Mouse (Mus musculus): ENCODE results near the gene Rasa2. TPM values are rescaled to one million over a fixed set of nuclear protein-coding genes. Genes with fewer than 3 reads are reported as not detected.

The Rasa2 gene
- polyA plus RNA-seq, 1 experiment from 2014 or later: 21.4 TPM

- Histone ChIP-seq H3K9ac (no peak overlapping the region), H3K9me3 (ENCODE audit: low read depth, low read length) (peaks cover 4% of the 10 kb centered on the region; the same call in 1 of the 2 replicates), H3K27ac (ENCODE audit: low read depth) (no peak overlapping the region), H3K4me3 (ENCODE audit: low read depth, low read length) (no peak overlapping the region), H3K4me1 (ENCODE audit: insufficient read depth) (no peaks in the 10 kb centered on the region), H3K4me2 (no peak overlapping the region), H3K27me3 (ENCODE audit: insufficient read depth, low read length) (no peaks in the 10 kb centered on the region), H3K36me3 (ENCODE audit: insufficient read depth) (peaks cover 17% of the 10 kb centered on the region)
- DNase-seq (no peak), ATAC-seq (ENCODE audit: insufficient read depth) (no peak)
- no peak for TF ChIP-seq CTCF (IDR thresholded peaks at IDR 0.05; ENCODE audit: low read depth)
- WGBS: 78% methylated on average over 3 of the region's 3 CpGs
Observed at GRCm38 (mm10) chr9:96612297-96612696, 19.1 kb downstream of the Rasa2 start.

DNA sequence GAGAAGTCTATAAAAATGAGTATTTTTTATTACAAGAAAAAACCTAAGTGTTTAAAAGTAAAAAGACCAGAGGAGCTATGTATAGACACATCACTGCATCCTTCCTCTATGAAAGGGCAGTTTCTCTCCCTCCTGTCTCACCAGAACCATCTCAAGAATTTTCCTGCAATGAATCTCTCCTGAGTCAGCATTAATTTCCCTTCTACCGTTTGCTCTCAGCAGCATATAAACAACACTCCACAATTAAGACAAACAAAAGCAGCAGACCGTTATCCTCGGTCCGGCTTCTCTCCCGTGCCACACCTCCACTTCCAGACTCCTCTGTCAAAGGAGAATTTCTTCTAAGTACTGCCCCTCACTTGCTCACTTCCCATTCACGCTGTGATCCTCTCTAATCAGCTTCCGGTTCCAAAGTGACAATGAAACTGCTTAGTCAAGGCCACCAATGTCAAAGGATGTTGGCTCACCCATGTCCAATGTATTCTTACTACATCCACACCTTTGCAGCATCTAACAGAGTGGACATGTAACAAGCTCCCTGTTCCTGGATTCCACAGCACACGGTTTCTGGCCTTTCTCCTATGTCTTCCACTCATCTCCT lies 19.6 kb downstream of the Rasa2 start:
- no peak for DNase-seq
- Histone ChIP-seq H3K27ac (ENCODE audit: low read depth) (no peak overlapping the region), H3K4me1 (ENCODE audit: insufficient read depth) (no peaks in the 10 kb centered on the region), H3K9ac (no peak overlapping the region), H3K4me2 (no peak overlapping the region), H3K9me3 (ENCODE audit: low read depth, low read length) (peaks cover 9% of the 10 kb centered on the region), H3K4me3 (ENCODE audit: low read depth, low read length) (no peak overlapping the region), H3K36me3 (ENCODE audit: insufficient read depth) (peaks cover 22% of the 10 kb centered on the region), H3K27me3 (ENCODE audit: insufficient read depth, low read length) (no peaks in the 10 kb centered on the region)
- no peak for TF ChIP-seq CTCF (IDR thresholded peaks at IDR 0.05; ENCODE audit: low read depth)
- ATAC-seq (ENCODE audit: insufficient read depth): no peak
- WGBS: 31% methylated on average over 8 of the region's 8 CpGs

DNA sequence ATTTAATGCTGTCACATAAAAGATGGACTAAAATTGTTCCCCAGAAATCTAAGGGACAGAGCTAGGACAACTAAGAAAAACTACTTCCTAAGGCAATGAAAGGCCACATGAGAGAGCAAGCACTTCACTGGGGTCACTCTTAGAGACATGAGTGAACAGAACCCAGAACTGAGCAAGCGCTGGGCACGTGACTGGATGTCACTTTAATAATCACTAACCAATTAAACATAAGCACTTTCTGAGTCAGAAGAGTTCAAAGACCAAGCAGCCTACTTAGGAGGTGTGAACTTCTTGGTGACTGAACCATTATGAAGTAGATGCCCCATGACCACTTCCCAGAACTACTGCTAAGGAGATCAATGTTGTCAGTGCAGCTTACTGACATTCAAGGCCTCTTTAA lies 20.6 kb downstream of the Rasa2 start:
- no peak overlapping the region for H3K27ac ChIP-seq (ENCODE audit: low read depth)
- no peak overlapping the region for H3K4me2 ChIP-seq
- H3K27me3 ChIP-seq (ENCODE audit: insufficient read depth, low read length): no peaks in the 10 kb centered on the region
- ATAC-seq (ENCODE audit: insufficient read depth) (no peak), DNase-seq (no peak)
- WGBS: 73% methylated on average over 2 of the region's 2 CpGs
- H3K4me3 ChIP-seq (ENCODE audit: low read depth, low read length): no peak overlapping the region
- peaks cover 12% of the 10 kb centered on the region for H3K9me3 ChIP-seq (ENCODE audit: low read depth, low read length)
- no peak for TF ChIP-seq CTCF (IDR thresholded peaks at IDR 0.05; ENCODE audit: low read depth)
- H3K9ac ChIP-seq: no peak overlapping the region
- no peaks in the 10 kb centered on the region for H3K4me1 ChIP-seq (ENCODE audit: insufficient read depth)
- peaks cover 25% of the 10 kb centered on the region for H3K36me3 ChIP-seq (ENCODE audit: insufficient read depth)

DNA sequence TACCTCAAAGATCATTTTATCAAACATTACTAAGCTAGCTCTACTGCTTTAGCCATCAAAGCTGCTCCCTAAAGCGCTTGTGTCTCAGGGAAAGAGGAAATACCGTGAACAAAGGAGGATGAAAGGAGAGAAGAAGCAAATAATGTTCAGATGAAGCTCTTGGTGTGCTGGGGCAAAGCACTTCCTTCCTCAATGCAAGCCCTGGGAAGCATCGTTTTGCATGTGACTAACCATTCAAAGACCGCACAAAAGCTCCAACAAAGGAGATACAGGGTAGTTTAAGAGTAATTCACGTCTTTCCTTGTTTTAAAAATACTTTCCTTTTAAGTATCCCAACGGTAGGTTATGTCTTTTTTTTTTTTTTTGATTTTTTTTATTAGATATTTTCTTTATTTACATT lies 28.0 kb downstream of the Rasa2 start:
- Histone ChIP-seq H3K9ac (no peak overlapping the region), H3K27me3 (ENCODE audit: insufficient read depth, low read length) (no peaks in the 10 kb centered on the region), H3K36me3 (ENCODE audit: insufficient read depth) (peaks cover 39% of the 10 kb centered on the region), H3K4me3 (ENCODE audit: low read depth, low read length) (no peak overlapping the region), H3K4me1 (ENCODE audit: insufficient read depth) (no peaks in the 10 kb centered on the region), H3K27ac (ENCODE audit: low read depth) (no peak overlapping the region), H3K4me2 (no peak overlapping the region), H3K9me3 (ENCODE audit: low read depth, low read length) (peaks cover 12% of the 10 kb centered on the region)
- no peak for DNase-seq
- WGBS: 65% methylated on average over 6 of the region's 6 CpGs
- TF ChIP-seq CTCF (IDR thresholded peaks at IDR 0.05; ENCODE audit: low read depth): no peak
- ATAC-seq (ENCODE audit: insufficient read depth): no peak

- ATAC-seq (ENCODE audit: insufficient read depth) (no peak), DNase-seq (no peak)
- Histone ChIP-seq H3K9ac (no peak overlapping the region), H3K4me1 (ENCODE audit: insufficient read depth) (no peaks in the 10 kb centered on the region), H3K36me3 (ENCODE audit: insufficient read depth) (peaks cover 34% of the 10 kb centered on the region), H3K27me3 (ENCODE audit: insufficient read depth, low read length) (no peaks in the 10 kb centered on the region), H3K4me2 (no peak overlapping the region), H3K4me3 (ENCODE audit: low read depth, low read length) (no peak overlapping the region), H3K9me3 (ENCODE audit: low read depth, low read length) (no peaks in the 10 kb centered on the region), H3K27ac (ENCODE audit: low read depth) (no peak overlapping the region)
- 81% methylated on average over 1 of the region's 1 CpGs for WGBS
- peak; percentile 28 for TF ChIP-seq CTCF (IDR thresholded peaks at IDR 0.05; ENCODE audit: low read depth)
Observed at GRCm38 (mm10) chr9:96597899-96598298, 33.5 kb downstream of the Rasa2 start.

DNA sequence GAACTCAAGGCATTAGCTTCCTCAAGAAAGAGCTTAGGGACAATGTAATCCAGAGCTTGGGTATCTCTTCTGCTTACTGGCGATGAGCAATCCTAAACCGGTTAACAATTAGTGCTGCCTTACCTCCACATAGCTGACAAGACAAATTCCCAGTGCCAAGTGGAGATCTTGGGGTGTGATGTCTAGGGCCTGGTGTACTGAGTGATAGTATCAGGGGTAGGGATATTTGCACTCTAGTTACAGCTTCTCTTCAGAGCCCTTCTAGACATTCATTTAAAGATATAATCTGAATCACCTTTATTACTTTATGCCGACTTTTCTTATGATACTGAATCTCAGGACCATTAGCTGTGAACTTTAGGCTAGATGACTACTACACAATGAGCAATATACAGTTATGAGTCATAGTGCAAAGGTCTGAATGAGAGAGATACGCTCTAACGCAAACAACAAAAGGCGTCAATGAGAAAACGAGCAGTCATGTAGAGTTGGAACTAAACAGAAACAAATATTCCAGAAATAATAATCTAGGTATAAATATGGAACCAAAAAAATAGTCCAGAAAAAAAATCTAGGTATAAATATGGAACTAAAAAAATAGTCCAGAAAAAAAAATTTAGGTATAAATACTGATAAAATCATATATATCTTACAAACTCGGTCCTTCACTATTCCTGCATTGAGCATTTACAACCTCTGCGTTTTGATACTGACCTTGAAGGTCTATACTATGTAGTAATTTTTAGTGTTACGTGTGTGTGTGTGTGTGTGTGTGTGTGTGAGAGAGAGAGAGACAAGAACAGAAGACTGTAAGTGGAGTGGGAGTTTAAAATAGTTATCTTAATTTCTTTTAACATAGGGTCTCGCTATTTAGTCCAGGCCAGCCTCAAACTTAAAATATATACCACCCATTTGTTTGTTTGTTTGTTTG lies 38.5 kb downstream of the Rasa2 start:
- ATAC-seq (ENCODE audit: insufficient read depth) (no peak), DNase-seq (no peak)
- no peaks in the 10 kb centered on the region for H3K4me1 ChIP-seq (ENCODE audit: insufficient read depth)
- WGBS: 92% methylated on average over 11 of the region's 11 CpGs
- H3K27me3 ChIP-seq (ENCODE audit: insufficient read depth, low read length): no peaks in the 10 kb centered on the region
- no peak for TF ChIP-seq CTCF (IDR thresholded peaks at IDR 0.05; ENCODE audit: low read depth)
- H3K36me3 ChIP-seq (ENCODE audit: insufficient read depth): peaks cover 47% of the 10 kb centered on the region
- H3K27ac ChIP-seq (ENCODE audit: low read depth): no peak overlapping the region
- H3K9me3 ChIP-seq (ENCODE audit: low read depth, low read length): no peaks in the 10 kb centered on the region
- no peak overlapping the region for H3K9ac ChIP-seq
- no peak overlapping the region for H3K4me3 ChIP-seq (ENCODE audit: low read depth, low read length)
- H3K4me2 ChIP-seq: no peak overlapping the region

DNA sequence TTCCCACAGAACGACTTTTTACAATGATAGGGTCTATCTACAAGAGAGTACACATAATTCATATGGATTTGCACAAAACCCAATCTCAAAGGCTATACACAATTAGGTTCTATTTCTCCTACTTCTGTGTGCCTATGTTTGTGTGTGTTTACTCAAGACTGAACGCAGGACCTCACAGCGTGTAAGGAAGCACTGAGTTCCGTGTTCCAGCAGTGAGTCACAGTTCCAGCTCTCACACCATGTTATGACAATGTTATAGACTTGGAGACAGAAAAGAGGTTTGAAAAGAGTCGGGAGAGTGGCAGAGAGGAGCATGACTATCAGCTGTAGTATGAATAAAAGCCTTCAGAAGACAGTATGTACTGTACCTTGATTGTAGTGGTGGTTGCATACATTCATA lies 42.1 kb downstream of the Rasa2 start:
- Histone ChIP-seq H3K27ac (ENCODE audit: low read depth) (no peak overlapping the region), H3K36me3 (ENCODE audit: insufficient read depth) (peaks cover 48% of the 10 kb centered on the region), H3K9me3 (ENCODE audit: low read depth, low read length) (no peaks in the 10 kb centered on the region), H3K4me3 (ENCODE audit: low read depth, low read length) (no peak overlapping the region), H3K27me3 (ENCODE audit: insufficient read depth, low read length) (no peaks in the 10 kb centered on the region), H3K9ac (no peak overlapping the region), H3K4me1 (ENCODE audit: insufficient read depth) (no peaks in the 10 kb centered on the region), H3K4me2 (no peak overlapping the region)
- no peak for TF ChIP-seq CTCF (IDR thresholded peaks at IDR 0.05; ENCODE audit: low read depth)
- DNase-seq (no peak), ATAC-seq (ENCODE audit: insufficient read depth) (no peak)
- 89% methylated on average over 5 of the region's 5 CpGs for WGBS

All from lung, embryonic 14.5 days (tissue).